Mouse (Mus musculus) cortical plate, adult 2 months (tissue): ENCODE data around the gene Kank1.

ENCODE experiments used
- CTCF ChIP-seq: fragments of 200-500 bp; IDR thresholded peaks from 2 replicates; pipeline ENCODE4 v1.5.1; 2011; ENCODE audit warnings: mild to moderate bottlenecking, control low read depth, low read length; ENCODE audit not compliant: insufficient read depth; ENCODE audit errors: extremely low read depth
- POLR2A ChIP-seq: fragments of 200-500 bp; IDR thresholded peaks from 2 replicates; pipeline ENCODE4 v1.6.1; 2011; ENCODE audit warnings: mild to moderate bottlenecking, low read length, control low read depth; ENCODE audit not compliant: insufficient read depth; ENCODE audit errors: extremely low read depth

DNA sequence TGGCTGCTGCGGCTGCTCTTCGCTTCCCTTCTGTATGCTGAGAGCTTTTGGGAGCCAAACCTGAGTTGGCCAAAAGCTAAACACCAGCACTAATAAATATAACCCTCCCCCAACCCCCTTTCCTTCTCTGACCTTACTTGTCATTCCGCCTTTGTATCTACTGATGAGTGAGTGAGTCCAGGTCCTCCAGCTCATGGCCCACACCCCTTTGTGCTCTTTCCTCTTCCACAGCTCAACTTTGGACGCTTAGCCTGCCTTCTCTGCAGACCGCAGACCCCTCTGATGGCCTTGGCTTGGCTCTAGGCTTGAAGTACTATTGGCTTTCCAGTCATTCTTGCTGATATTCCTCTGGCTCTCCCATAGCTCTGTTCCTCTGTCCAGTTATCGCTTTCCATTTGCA lies 16.4 kb downstream of the Kank1 start:
- TF ChIP-seq CTCF (no peak), POLR2A (no peak)
